Mouse (Mus musculus): ENCODE measurements at regions not wholly inside any gene's neighbourhood (a gene's known extent, or its start where the extent isn't known, plus 50 kb on each side); places are given as distances from the start of the nearest gene placed in this dataset.

DNA sequence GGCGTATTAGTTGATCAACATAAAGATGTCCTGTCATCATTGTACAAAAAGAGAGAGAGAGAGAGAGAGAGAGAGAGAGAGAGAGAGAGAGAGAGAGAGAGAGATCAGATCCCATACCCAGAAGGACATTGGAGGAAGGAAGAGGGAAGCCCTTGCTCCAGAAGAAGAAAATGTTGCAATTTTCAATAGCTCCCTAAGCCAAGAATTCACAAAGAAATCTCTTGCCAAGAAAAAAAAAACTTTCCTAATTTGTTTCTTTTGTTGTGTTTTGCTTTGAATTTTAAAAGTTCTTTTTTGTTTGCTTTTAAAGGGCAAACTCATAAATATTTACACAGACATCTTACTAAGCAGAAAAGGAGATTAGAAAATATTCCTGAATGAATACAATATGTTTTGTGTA lies 370.0 kb downstream of the Fgf10 start:
- H3K27me3 ChIP-seq (ENCODE audit: control insufficient read depth, insufficient read depth, low read length): no peaks in the 10 kb centered on the region
- H3K9me3 ChIP-seq (ENCODE audit: control insufficient read depth, low read length): no peaks in the 10 kb centered on the region
- no peak for DNase-seq (ENCODE audit: low read depth in 3 of 3, low spot score in 3 of 3)
- no peak overlapping the region for H3K9ac ChIP-seq (replicated peaks)
- H3K4me1 ChIP-seq (replicated peaks; ENCODE audit: control insufficient read depth in 2 of 2, insufficient read depth in 2 of 2, low read length in 1 of 2): no peaks in the 10 kb centered on the region
- H3K4me2 ChIP-seq (ENCODE audit: low read depth): no peak overlapping the region
- no peak overlapping the region for H3K27ac ChIP-seq
- no peaks in the 10 kb centered on the region for H3K36me3 ChIP-seq (replicated peaks; ENCODE audit: control insufficient read depth, insufficient read depth, low read depth)
- no peak overlapping the region for H3K4me3 ChIP-seq (ENCODE audit: insufficient read depth in 1 of 2, low read depth in 2 of 2, low read length in 2 of 2)
- no peak for ATAC-seq (ENCODE audit: insufficient read depth)
- 52% methylated on average over 1 of the region's 1 CpGs for WGBS (ENCODE audit: insufficient replicate concordance)
- TF ChIP-seq EP300 (IDR thresholded peaks at IDR 0.05; ENCODE audit: low read depth): no peak
- no peak for TF ChIP-seq CTCF (IDR thresholded peaks at IDR 0.05; ENCODE audit: low read depth)

DNA sequence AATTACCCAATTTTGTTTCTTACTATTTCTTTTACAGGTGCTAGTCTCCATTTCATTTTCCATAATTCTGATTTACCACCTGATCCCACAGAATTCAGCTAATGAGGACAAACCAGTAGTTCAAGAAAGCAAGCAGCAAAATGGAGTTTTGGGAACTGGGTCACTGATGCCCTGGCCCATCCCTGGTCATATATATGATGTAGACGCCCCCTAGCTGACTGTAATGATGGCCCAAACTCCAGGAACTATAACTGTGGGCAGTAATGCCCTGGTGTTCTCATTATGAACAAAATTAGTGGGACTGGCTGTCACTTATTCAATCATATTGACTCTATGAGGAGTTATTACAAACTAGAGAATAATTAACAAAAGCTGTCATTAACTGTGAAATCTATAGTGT lies 375.5 kb downstream of the Fgf10 start:
- WGBS (ENCODE audit: insufficient replicate concordance): 42% methylated on average over 1 of the region's 1 CpGs

GRCm38 (mm10) chr13:119068745-119069580 lies 359.4 kb upstream of the Paip1 start:
- Histone ChIP-seq H3K9me3 (ENCODE audit: control insufficient read depth, low read length) (no peaks in the 10 kb centered on the region), H3K27ac (no peak overlapping the region), H3K9ac (replicated peaks) (no peak overlapping the region), H3K4me2 (ENCODE audit: low read depth) (no peak overlapping the region), H3K27me3 (ENCODE audit: control insufficient read depth, insufficient read depth, low read length) (no peaks in the 10 kb centered on the region), H3K4me3 (ENCODE audit: insufficient read depth in 1 of 2, low read depth in 2 of 2, low read length in 2 of 2) (no peak overlapping the region), H3K36me3 (replicated peaks; ENCODE audit: control insufficient read depth, insufficient read depth, low read depth) (no peaks in the 10 kb centered on the region), H3K4me1 (replicated peaks; ENCODE audit: control insufficient read depth in 2 of 2, insufficient read depth in 2 of 2, low read length in 1 of 2) (no peaks in the 10 kb centered on the region)
- ATAC-seq (ENCODE audit: insufficient read depth): no peak
- 57% methylated on average over 6 of the region's 6 CpGs for WGBS (ENCODE audit: insufficient replicate concordance)
- TF ChIP-seq EP300 (IDR thresholded peaks at IDR 0.05; ENCODE audit: low read depth): no peak
- TF ChIP-seq CTCF (IDR thresholded peaks at IDR 0.05; ENCODE audit: low read depth): no peak
- no peak for DNase-seq (ENCODE audit: low read depth in 3 of 3, low spot score in 3 of 3)

More for the DNA sequence above, 375.5 kb downstream of the Fgf10 start:
- no peak overlapping the region for H3K9ac ChIP-seq (replicated peaks)
- H3K9me3 ChIP-seq (ENCODE audit: control insufficient read depth, low read length): no peaks in the 10 kb centered on the region
- DNase-seq (ENCODE audit: low read depth in 3 of 3, low spot score in 3 of 3) (no peak), ATAC-seq (ENCODE audit: insufficient read depth) (no peak)
- H3K4me3 ChIP-seq (ENCODE audit: insufficient read depth in 1 of 2, low read depth in 2 of 2, low read length in 2 of 2): no peak overlapping the region
- H3K4me2 ChIP-seq (ENCODE audit: low read depth): no peak overlapping the region
- TF ChIP-seq EP300 (IDR thresholded peaks at IDR 0.05; ENCODE audit: low read depth) (no peak), CTCF (IDR thresholded peaks at IDR 0.05; ENCODE audit: low read depth) (no peak)
- no peak overlapping the region for H3K27ac ChIP-seq
- no peaks in the 10 kb centered on the region for H3K36me3 ChIP-seq (replicated peaks; ENCODE audit: control insufficient read depth, insufficient read depth, low read depth)
- no peaks in the 10 kb centered on the region for H3K27me3 ChIP-seq (ENCODE audit: control insufficient read depth, insufficient read depth, low read length)
- no peaks in the 10 kb centered on the region for H3K4me1 ChIP-seq (replicated peaks; ENCODE audit: control insufficient read depth in 2 of 2, insufficient read depth in 2 of 2, low read length in 1 of 2)

GRCm38 (mm10) chr13:119069581-119069936 lies 358.8 kb upstream of the Paip1 start:
- no peaks in the 10 kb centered on the region for H3K4me1 ChIP-seq (replicated peaks; ENCODE audit: control insufficient read depth in 2 of 2, insufficient read depth in 2 of 2, low read length in 1 of 2)
- H3K27ac ChIP-seq: no peak overlapping the region
- no peaks in the 10 kb centered on the region for H3K9me3 ChIP-seq (ENCODE audit: control insufficient read depth, low read length)
- H3K4me3 ChIP-seq (ENCODE audit: insufficient read depth in 1 of 2, low read depth in 2 of 2, low read length in 2 of 2): no peak overlapping the region
- no peak for TF ChIP-seq CTCF (IDR thresholded peaks at IDR 0.05; ENCODE audit: low read depth)
- TF ChIP-seq EP300 (IDR thresholded peaks at IDR 0.05; ENCODE audit: low read depth): no peak
- no peak for DNase-seq (ENCODE audit: low read depth in 3 of 3, low spot score in 3 of 3)
- no peak overlapping the region for H3K9ac ChIP-seq (replicated peaks)
- ATAC-seq (ENCODE audit: insufficient read depth): no peak
- 64% methylated on average over 7 of the region's 7 CpGs for WGBS (ENCODE audit: insufficient replicate concordance)
- H3K27me3 ChIP-seq (ENCODE audit: control insufficient read depth, insufficient read depth, low read length): no peaks in the 10 kb centered on the region
- H3K36me3 ChIP-seq (replicated peaks; ENCODE audit: control insufficient read depth, insufficient read depth, low read depth): no peaks in the 10 kb centered on the region
- no peak overlapping the region for H3K4me2 ChIP-seq (ENCODE audit: low read depth)

DNA sequence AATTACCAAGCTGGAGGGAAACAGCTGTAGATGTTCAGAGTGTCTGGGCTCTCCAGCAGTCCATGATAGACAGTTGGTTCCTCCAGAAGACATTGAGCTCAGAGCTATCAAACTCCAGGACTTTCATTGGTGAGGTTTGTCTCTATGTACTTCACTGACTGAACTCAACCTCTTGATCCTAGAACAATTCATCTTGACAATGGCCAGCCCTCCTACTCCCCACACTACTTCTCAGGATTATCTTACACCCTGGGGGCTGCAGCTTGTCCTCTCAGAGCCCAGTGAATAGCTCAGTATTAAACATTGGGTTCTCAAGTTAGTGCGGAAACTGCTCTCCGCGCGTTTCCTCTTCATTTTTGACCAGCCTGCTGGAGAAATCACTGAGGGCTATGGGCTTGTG lies 349.2 kb upstream of the Paip1 start:
- ATAC-seq (ENCODE audit: insufficient read depth) (no peak), DNase-seq (ENCODE audit: low read depth in 3 of 3, low spot score in 3 of 3) (no peak)
- no peak overlapping the region for H3K9ac ChIP-seq (replicated peaks)
- no peak overlapping the region for H3K4me2 ChIP-seq (ENCODE audit: low read depth)
- WGBS (ENCODE audit: insufficient replicate concordance): 90% methylated on average over 4 of the region's 4 CpGs
- no peak overlapping the region for H3K4me3 ChIP-seq (ENCODE audit: insufficient read depth in 1 of 2, low read depth in 2 of 2, low read length in 2 of 2)
- no peaks in the 10 kb centered on the region for H3K36me3 ChIP-seq (replicated peaks; ENCODE audit: control insufficient read depth, insufficient read depth, low read depth)
- no peaks in the 10 kb centered on the region for H3K4me1 ChIP-seq (replicated peaks; ENCODE audit: control insufficient read depth in 2 of 2, insufficient read depth in 2 of 2, low read length in 1 of 2)
- TF ChIP-seq EP300 (IDR thresholded peaks at IDR 0.05; ENCODE audit: low read depth) (no peak), CTCF (IDR thresholded peaks at IDR 0.05; ENCODE audit: low read depth) (no peak)
- H3K27ac ChIP-seq: no peak overlapping the region
- no peaks in the 10 kb centered on the region for H3K27me3 ChIP-seq (ENCODE audit: control insufficient read depth, insufficient read depth, low read length)
- no peaks in the 10 kb centered on the region for H3K9me3 ChIP-seq (ENCODE audit: control insufficient read depth, low read length)
